Mouse (Mus musculus) heart, adult 9 months (tissue): ENCODE data around the gene Plce1.

Experiments
- DNase-seq, 2 experiments: peaks; one replicate each; pipeline ENCODE4 v3.0.0; 2022; ENCODE audit warnings: low spot score in 2 of 2

Plce1 gene

GRCm38 (mm10) chr19:38582861-38583260 lies 102.0 kb downstream of the Plce1 start:
- no peak for DNase-seq

- peak in 1 of 2 experiments; percentile 23 for DNase-seq
Observed at GRCm38 (mm10) chr19:38587559-38587958, 106.7 kb downstream of the Plce1 start.

DNA sequence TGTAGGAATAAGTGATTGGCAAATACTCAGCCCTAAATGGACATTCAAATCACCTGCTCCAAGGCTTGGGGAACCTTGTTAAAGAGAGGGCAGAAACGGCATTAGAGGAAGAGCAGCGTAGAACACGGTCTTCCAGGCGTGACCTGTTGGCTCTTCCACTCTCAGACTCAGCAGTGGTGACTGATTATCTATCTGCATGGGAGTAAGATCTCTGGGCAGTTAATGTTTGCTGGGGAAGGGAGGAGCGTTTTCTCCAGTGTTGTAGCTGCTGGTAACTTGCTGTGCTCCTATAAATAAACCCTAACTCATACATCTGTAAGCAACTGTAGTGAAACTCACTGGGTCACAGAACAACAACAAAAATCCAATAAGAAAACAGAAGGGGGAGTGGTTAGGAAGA lies 108.6 kb downstream of the Plce1 start:
- no peak for DNase-seq

DNA sequence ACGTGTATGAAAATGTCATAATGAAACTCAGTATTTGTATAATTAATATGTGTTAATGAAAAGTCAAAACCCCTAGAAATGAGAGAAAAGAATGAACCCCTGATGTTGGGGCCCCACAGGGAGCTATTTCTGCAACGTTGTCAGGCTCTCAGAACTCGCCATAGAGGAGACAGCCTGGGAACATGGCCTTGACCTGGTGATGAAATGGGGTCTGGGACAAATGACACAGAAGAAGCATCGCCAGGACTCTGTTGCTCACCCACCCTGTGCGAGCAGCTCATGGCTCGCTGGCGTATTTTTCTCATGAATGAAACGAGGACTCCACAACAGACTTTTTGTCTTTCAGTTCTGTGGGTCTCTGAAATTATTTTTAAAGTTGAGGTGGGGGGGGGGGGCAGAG lies 109.0 kb downstream of the Plce1 start:
- no peak for DNase-seq

GRCm38 (mm10) chr19:38592566-38593224 lies 111.8 kb downstream of the Plce1 start:
- no peak for DNase-seq

DNA sequence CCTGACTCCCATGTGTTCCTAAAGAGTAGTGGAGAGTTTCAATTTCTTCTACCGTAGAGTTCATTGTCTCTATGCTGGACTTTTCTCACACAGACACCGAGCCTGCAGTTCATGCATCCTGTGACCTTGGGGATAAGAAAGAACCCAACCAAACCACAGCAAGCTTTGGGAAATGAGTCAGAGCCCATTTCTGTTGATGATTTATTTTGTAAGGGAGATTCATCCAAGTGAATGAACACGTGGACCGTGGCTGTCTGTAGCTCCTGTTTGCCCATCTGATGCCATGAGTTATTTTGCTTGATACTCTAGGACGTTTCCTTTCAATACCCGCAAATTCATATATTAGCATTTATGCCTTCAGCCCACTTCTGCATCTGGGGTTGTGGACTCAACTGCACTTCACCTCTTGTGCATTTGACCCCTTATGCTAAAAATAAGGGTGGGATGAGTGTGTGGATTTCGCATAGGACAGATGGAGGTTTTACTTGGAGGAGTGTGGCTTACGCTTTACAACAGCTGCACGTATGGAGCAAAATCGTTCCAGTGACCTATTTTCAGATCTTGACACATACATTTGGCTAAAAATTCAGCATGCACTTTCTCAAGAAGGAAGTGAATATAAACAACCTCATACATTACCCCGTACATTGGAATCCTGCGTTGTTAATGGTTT lies 112.5 kb downstream of the Plce1 start:
- no peak for DNase-seq

- no peak for DNase-seq
Observed at GRCm38 (mm10) chr19:38596096-38596495, 115.2 kb downstream of the Plce1 start.

DNA sequence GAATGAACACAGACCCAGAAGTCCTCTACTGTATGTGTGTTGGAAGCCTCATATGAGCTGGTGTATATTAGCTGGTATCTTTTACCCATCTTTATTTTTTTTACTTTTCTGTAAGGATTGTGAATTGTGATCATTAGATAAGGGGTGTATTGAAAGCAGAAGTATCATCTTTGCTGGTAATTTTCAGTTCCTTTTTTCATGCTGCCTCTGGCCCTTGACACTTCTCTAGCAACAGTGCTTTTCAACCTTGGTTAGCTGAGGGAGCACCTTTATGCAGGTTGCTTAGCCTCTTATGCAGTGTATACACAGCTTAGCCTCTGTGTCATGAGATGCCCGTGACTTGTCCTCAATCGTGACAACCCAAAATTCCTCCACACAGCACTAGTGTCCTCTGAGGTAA lies 116.5 kb downstream of the Plce1 start:
- no peak for DNase-seq

- DNase-seq: no peak
Observed at GRCm38 (mm10) chr19:38599001-38599400, 118.1 kb downstream of the Plce1 start.

- no peak for DNase-seq
Observed at GRCm38 (mm10) chr19:38601127-38601526, 120.2 kb downstream of the Plce1 start.

DNA sequence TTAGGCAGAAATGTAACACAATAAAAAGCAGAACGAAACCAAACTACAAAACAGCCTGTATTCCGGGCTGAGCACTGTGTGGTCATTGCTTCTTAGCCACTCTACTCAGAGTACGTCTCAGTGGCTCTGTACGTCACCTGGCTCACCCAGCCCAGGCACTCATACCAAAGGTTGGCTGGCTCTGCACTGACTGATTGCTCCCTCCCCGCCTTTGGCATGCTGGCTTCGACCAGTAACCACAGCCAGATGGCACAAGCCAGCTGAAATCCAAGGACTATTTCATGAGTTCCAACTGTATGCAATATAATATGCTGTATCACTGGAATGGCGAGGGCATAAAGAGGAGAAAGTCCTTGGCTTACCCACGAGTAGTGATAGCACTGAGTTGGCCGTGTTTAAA lies 121.9 kb downstream of the Plce1 start:
- DNase-seq: peak; percentile 40 to 43

DNA sequence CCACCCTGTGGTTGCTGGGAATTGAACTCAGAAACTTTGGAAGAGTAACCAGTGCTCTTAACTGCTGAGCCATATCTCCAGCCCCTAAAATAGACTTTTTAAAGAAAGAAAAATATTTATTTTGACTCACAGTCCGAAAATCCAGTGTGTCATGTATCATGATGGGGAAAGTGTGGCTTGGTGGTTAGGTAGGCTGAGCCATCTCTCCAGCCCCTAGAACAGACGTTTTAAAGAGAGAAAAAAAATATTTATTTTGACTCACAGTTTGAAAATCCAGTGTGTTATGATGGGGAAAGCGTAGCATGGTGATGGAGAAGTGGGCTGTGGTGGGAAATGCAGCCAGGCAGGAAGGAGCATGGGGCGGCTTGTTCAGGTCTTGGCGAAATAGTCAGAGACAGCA lies 126.3 kb downstream of the Plce1 start:
- no peak for DNase-seq

- peak; percentile 29 to 41 for DNase-seq
Observed at GRCm38 (mm10) chr19:38608951-38609654, 128.2 kb downstream of the Plce1 start.

- no peak for DNase-seq
Observed at GRCm38 (mm10) chr19:38610291-38610690, 129.4 kb downstream of the Plce1 start.

GRCm38 (mm10) chr19:38610809-38611208 lies 129.9 kb downstream of the Plce1 start:
- DNase-seq: peak; percentile 73 to 78

DNA sequence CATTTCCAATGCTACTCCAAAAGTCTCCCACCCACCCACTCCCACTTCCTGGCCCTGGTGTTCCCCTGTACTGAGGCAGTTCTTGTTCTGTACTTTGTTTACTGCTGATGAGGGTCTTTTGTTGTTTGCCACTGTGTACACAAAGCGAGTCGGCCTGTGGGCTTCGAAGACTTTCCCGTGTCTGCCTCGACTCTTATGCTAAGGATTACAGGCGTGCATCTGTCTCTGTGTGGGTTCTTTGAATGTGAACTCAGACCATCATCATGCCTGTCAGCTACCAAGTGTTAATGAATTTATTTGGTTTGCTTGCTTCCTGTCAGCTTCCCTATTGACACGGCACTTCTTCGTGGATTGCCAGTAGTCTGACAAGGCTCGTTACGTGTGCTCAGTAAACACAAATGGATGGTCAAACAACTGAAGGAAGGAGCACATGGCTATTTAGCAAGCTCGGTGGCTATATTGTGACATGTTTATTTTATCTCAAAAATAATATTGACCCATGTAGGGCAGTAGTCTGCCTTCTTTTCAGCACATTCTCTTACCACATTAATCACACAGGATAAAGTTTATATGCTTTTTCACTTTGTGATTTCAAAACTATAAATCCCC lies 133.3 kb downstream of the Plce1 start:
- DNase-seq: no peak

DNA sequence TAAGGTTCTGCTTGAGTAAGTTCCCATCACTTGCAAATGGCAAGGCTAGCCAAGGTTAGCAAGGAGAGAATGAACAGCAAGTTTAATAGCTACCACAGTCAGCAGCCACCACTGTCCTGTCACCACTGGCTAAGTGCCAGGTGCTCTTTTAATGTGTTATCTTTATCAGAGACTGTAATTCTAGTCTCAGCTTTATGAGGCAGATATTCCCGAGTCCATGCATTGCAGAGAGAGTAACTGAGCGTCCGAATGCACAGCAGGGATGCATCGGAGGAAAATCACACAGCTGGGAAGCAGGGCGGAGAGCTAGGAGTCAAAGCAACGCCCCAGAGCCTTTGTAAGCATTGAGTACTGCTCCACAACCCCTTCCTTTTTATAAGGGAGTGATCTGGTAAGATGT lies 134.4 kb downstream of the Plce1 start:
- no peak for DNase-seq

- DNase-seq: no peak
Observed at GRCm38 (mm10) chr19:38620134-38620533, 139.2 kb downstream of the Plce1 start.

DNA sequence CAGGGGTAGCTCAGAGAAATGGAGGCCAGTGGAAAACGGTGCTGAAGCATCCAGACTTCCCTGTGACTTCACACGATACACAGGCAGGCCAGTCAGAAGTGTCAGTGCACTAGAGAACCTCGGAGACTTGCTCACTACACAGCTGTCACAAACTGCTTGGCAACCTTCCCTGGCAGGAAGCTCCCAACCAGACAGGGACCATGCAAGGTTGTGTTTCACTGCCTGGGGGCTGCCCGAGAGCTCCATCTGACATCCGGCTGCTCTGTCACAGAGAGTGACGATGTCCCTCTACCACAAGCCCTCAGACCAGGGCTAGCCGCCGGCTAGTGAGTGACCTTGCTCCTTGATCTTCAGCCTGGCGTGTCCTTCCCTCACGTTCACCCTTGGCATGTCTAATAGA lies 140.6 kb downstream of the Plce1 start:
- peak; percentile 31 to 34 for DNase-seq

DNA sequence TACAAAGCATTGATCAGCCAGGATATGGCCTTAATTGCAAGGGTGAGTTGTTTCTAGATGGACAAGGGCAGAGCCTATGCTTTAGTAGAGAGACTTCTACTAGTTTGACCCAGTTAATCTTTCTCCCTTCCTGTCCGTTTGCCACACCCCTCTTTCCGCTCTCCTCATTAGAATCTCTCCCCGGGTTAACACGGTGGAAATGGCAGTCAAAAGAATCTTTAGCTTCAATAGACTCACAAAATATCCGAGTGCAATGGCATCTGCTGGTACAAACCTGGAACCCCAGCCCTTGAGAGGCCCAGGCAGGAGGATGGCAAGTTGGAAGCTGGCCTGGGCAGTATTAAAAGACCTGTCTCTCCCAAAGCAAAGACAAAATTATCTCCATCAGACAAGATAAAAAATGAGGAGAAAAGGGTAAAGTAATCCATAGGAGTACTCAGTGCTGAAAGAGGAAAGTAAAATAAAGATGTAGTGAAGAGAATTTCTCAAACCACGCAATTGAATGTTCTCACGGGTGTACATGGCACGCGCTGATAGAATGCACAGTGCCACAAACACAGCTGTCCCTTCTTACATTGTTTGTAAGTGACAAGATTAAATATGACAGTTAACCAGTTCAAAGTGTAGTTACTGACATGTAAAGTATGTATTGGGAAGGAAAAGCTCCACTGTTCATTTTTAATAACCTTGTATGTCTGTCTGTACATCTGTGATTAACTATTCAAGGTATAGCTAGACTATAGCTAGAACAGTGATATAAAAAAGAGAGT lies 145.5 kb downstream of the Plce1 start:
- DNase-seq: no peak

DNA sequence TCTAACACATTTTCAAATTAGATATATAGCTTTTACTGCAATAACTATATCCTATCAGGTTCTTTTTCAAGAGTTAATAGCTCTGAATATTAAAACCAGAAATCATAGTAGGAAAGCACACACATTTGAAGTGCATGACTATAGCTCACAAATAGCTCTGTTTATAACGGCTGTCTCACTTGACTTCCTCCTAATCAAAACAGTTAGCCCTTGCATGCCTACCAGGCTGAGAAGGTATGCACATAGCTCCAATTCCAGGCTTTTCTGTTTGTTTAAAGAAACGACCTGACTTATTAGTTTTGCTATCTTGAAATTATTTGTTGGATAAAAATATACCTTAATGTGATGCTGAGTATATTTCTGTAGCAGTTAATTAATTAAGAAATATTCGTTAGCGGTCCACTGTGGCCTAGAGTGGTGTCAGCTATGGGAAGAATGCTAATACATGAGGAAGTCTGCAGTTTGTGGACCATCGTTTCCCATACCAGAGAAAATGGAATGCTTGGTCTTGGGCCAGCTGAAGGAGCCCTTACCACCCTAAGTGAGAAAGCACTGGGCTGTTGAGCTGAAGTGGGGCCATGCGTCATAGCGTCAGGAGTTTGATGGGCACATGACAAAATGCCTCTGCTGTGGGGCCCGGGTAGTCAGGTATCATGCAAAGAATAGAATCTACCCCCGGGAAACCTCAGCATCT lies 146.3 kb downstream of the Plce1 start:
- DNase-seq: no peak
